Mouse (Mus musculus) liver, embryonic 13.5 days (tissue): Measurements from ENCODE around the gene Zbtb20. TPM values are rescaled to one million over a fixed set of nuclear protein-coding genes. Genes with fewer than 3 reads are reported as not detected.

ENCODE experiments used
- ATAC-seq: fragments of 200-750 bp; cut with Nextera tagmentation; 2 replicates; pipeline ENCODE4 v1.8.0; 2017; ENCODE audit warnings: low read depth, mild to moderate bottlenecking, moderate number of reproducible peaks, moderate library complexity
- DNase-seq: peaks from one replicate; pipeline ENCODE4 v3.0.0; 2022
- H3K27ac ChIP-seq: fragments of 300-500 bp; sonication (generic); 2 replicates; pipeline ENCODE4 v1.5.1; 2015; ENCODE audit warnings: moderate library complexity, mild to moderate bottlenecking, inconsistent platforms
- H3K27me3 ChIP-seq: fragments of 300-500 bp; sonication (generic); 2 replicates; pipeline ENCODE4 v1.6.1; 2015; ENCODE audit warnings: mild to moderate bottlenecking, inconsistent platforms
- H3K36me3 ChIP-seq: fragments of 300-500 bp; sonication (generic); 2 replicates; pipeline ENCODE4 v1.6.1; 2015; ENCODE audit warnings: mild to moderate bottlenecking, inconsistent platforms
- H3K4me1 ChIP-seq: fragments of 300-500 bp; sonication (generic); replicated peaks from 2 replicates; pipeline ENCODE4 v1.6.1; 2015; ENCODE audit warnings: inconsistent platforms
- H3K4me2 ChIP-seq: fragments of 300-500 bp; sonication (generic); 2 replicates; pipeline ENCODE4 v1.6.1; 2015; ENCODE audit warnings: inconsistent platforms, mild to moderate bottlenecking, moderate library complexity
- H3K4me3 ChIP-seq: fragments of 300-500 bp; sonication (generic); replicated peaks from 2 replicates; pipeline ENCODE4 v1.5.1; 2015; ENCODE audit warnings: mild to moderate bottlenecking, inconsistent platforms
- H3K9ac ChIP-seq: fragments of 300-500 bp; sonication (generic); 2 replicates; pipeline ENCODE4 v1.6.1; 2015; ENCODE audit warnings: mild to moderate bottlenecking, inconsistent platforms
- H3K9me3 ChIP-seq: fragments of 300-500 bp; sonication (generic); replicated peaks from 2 replicates; pipeline ENCODE4 v1.6.1; 2016; ENCODE audit warnings: inconsistent platforms
- WGBS: fragments of 180-500 bp; shearing (Covaris S2); methylation state at CpG from one replicate; pipeline ENCODE4 v1.1.7; 2015; ENCODE audit not compliant: insufficient replicate concordance; 5-methylcytosine and 5-hydroxymethylcytosine counted together
- polyA plus RNA-seq: library from polyadenylated mRNA; unstranded; fragments of >200 nt; fragmentation: Nextera tagmentation; extraction: Ambion mirVana; gene quantifications from 2 replicates; pipeline ENCODE4 v1.2.1, GENCODE M21; 2015

Gene Zbtb20
- polyA plus RNA-seq, 1 experiment from 2014 or later: 2.5 TPM

GRCm38 (mm10) chr16:43080923-43081702 lies 205.4 kb downstream of the Zbtb20 start:
- Histone ChIP-seq H3K4me1 (0 out of 2 replicates have a peak, but pooled peaks cover 3% of the 10 kb centered on the region), H3K4me3 (no peak overlapping the region), H3K36me3 (no peaks in the 10 kb centered on the region), H3K27ac (no peak overlapping the region), H3K9me3 (no peaks in the 10 kb centered on the region), H3K9ac (no peak overlapping the region), H3K4me2 (no peak overlapping the region), H3K27me3 (no peaks in the 10 kb centered on the region)
- ATAC-seq: no peak
- WGBS: 61% methylated on average over 5 of the region's 5 CpGs
- no peak for DNase-seq

- H3K36me3 ChIP-seq: no peaks in the 10 kb centered on the region
- no peak overlapping the region for H3K4me3 ChIP-seq
- H3K27me3 ChIP-seq: no peaks in the 10 kb centered on the region
- 74% methylated on average over 6 of the region's 6 CpGs for WGBS
- no peak overlapping the region for H3K27ac ChIP-seq
- DNase-seq: no peak
- ATAC-seq: no peak
- H3K9ac ChIP-seq: no peak overlapping the region
- H3K4me2 ChIP-seq: no peak overlapping the region
- H3K4me1 ChIP-seq: 0 out of 2 replicates have a peak, but pooled peaks cover 3% of the 10 kb centered on the region
- no peaks in the 10 kb centered on the region for H3K9me3 ChIP-seq
These were observed 206.3 kb downstream of the Zbtb20 start for GRCm38 (mm10) chr16:43081995-43082394.

GRCm38 (mm10) chr16:43082801-43083200 lies 207.1 kb downstream of the Zbtb20 start:
- Histone ChIP-seq H3K4me3 (no peak overlapping the region), H3K9ac (no peak overlapping the region), H3K27me3 (no peaks in the 10 kb centered on the region), H3K4me1 (0 out of 2 replicates have a peak, but pooled peaks cover 3% of the 10 kb centered on the region), H3K36me3 (no peaks in the 10 kb centered on the region), H3K9me3 (no peaks in the 10 kb centered on the region), H3K27ac (no peak overlapping the region), H3K4me2 (no peak overlapping the region)
- ATAC-seq (no peak), DNase-seq (no peak)
- 57% methylated on average over 5 of the region's 5 CpGs for WGBS

GRCm38 (mm10) chr16:43090188-43090587 lies 214.5 kb downstream of the Zbtb20 start:
- Histone ChIP-seq H3K4me3 (no peak overlapping the region), H3K4me2 (no peak overlapping the region), H3K36me3 (no peaks in the 10 kb centered on the region), H3K27ac (no peak overlapping the region), H3K4me1 (no peaks in the 10 kb centered on the region), H3K9me3 (no peaks in the 10 kb centered on the region), H3K9ac (no peak overlapping the region), H3K27me3 (no peaks in the 10 kb centered on the region)
- WGBS: 51% methylated on average over 3 of the region's 3 CpGs
- no peak for DNase-seq
- no peak for ATAC-seq

GRCm38 (mm10) chr16:43094161-43094560 lies 218.5 kb downstream of the Zbtb20 start:
- Histone ChIP-seq H3K4me1 (no peaks in the 10 kb centered on the region), H3K9me3 (no peaks in the 10 kb centered on the region), H3K9ac (no peak overlapping the region), H3K36me3 (no peaks in the 10 kb centered on the region), H3K27ac (no peak overlapping the region), H3K27me3 (no peaks in the 10 kb centered on the region), H3K4me3 (no peak overlapping the region), H3K4me2 (no peak overlapping the region)
- WGBS: 59% methylated on average over 1 of the region's 1 CpGs
- DNase-seq: no peak
- no peak for ATAC-seq

- Histone ChIP-seq H3K36me3 (no peaks in the 10 kb centered on the region), H3K4me2 (no peak overlapping the region), H3K4me3 (no peak overlapping the region), H3K9ac (no peak overlapping the region), H3K4me1 (no peaks in the 10 kb centered on the region), H3K27ac (no peak overlapping the region), H3K9me3 (no peaks in the 10 kb centered on the region), H3K27me3 (no peaks in the 10 kb centered on the region)
- ATAC-seq (no peak), DNase-seq (no peak)
- WGBS: 78% methylated on average over 6 of the region's 6 CpGs
These were observed 219.1 kb downstream of the Zbtb20 start for GRCm38 (mm10) chr16:43094756-43095155.

- no peaks in the 10 kb centered on the region for H3K36me3 ChIP-seq
- H3K27ac ChIP-seq: no peak overlapping the region
- no peaks in the 10 kb centered on the region for H3K9me3 ChIP-seq
- H3K9ac ChIP-seq: no peak overlapping the region
- H3K4me3 ChIP-seq: no peak overlapping the region
- DNase-seq: no peak
- no peaks in the 10 kb centered on the region for H3K4me1 ChIP-seq
- no peak for ATAC-seq
- no peak overlapping the region for H3K4me2 ChIP-seq
- no peaks in the 10 kb centered on the region for H3K27me3 ChIP-seq
These were observed 220.4 kb downstream of the Zbtb20 start for GRCm38 (mm10) chr16:43096040-43096439.

- 78% methylated on average over 4 of the region's 4 CpGs for WGBS
These were observed 222.5 kb downstream of the Zbtb20 start for GRCm38 (mm10) chr16:43098153-43098552.

GRCm38 (mm10) chr16:43098666-43099065 lies 223.0 kb downstream of the Zbtb20 start:
- ATAC-seq: no peak
- H3K27ac ChIP-seq: no peak overlapping the region
- no peaks in the 10 kb centered on the region for H3K9me3 ChIP-seq
- H3K27me3 ChIP-seq: no peaks in the 10 kb centered on the region
- no peak overlapping the region for H3K4me2 ChIP-seq
- no peak overlapping the region for H3K9ac ChIP-seq
- DNase-seq: no peak
- H3K4me3 ChIP-seq: no peak overlapping the region
- no peaks in the 10 kb centered on the region for H3K36me3 ChIP-seq
- no peaks in the 10 kb centered on the region for H3K4me1 ChIP-seq
- 68% methylated on average over 5 of the region's 5 CpGs for WGBS

More at GRCm38 (mm10) chr16:43098153-43098552, 222.5 kb downstream of the Zbtb20 start:
- no peak for ATAC-seq
- Histone ChIP-seq H3K27me3 (no peaks in the 10 kb centered on the region), H3K4me1 (no peaks in the 10 kb centered on the region), H3K4me2 (no peak overlapping the region), H3K9ac (no peak overlapping the region), H3K4me3 (no peak overlapping the region), H3K36me3 (no peaks in the 10 kb centered on the region), H3K9me3 (no peaks in the 10 kb centered on the region), H3K27ac (no peak overlapping the region)
- no peak for DNase-seq

GRCm38 (mm10) chr16:43111288-43111687 lies 235.6 kb downstream of the Zbtb20 start:
- Histone ChIP-seq H3K36me3 (no peaks in the 10 kb centered on the region), H3K9me3 (no peaks in the 10 kb centered on the region), H3K27ac (no peak overlapping the region), H3K9ac (no peak overlapping the region), H3K27me3 (no peaks in the 10 kb centered on the region), H3K4me1 (no peaks in the 10 kb centered on the region), H3K4me2 (no peak overlapping the region), H3K4me3 (no peak overlapping the region)
- 57% methylated on average over 1 of the region's 1 CpGs for WGBS
- DNase-seq: no peak
- no peak for ATAC-seq

GRCm38 (mm10) chr16:43113968-43114367 lies 238.3 kb downstream of the Zbtb20 start:
- no peaks in the 10 kb centered on the region for H3K27me3 ChIP-seq
- ATAC-seq (no peak), DNase-seq (no peak)
- H3K4me3 ChIP-seq: no peak overlapping the region
- no peak overlapping the region for H3K9ac ChIP-seq
- no peaks in the 10 kb centered on the region for H3K9me3 ChIP-seq
- no peaks in the 10 kb centered on the region for H3K4me1 ChIP-seq
- no peaks in the 10 kb centered on the region for H3K36me3 ChIP-seq
- no peak overlapping the region for H3K27ac ChIP-seq
- no peak overlapping the region for H3K4me2 ChIP-seq
- 60% methylated on average over 1 of the region's 1 CpGs for WGBS

- H3K36me3 ChIP-seq: no peaks in the 10 kb centered on the region
- H3K27me3 ChIP-seq: no peaks in the 10 kb centered on the region
- no peaks in the 10 kb centered on the region for H3K9me3 ChIP-seq
- DNase-seq: no peak
- H3K4me3 ChIP-seq: no peak overlapping the region
- no peak for ATAC-seq
- no peak overlapping the region for H3K9ac ChIP-seq
- WGBS: 70% methylated on average over 4 of the region's 4 CpGs
- no peak overlapping the region for H3K4me2 ChIP-seq
- no peaks in the 10 kb centered on the region for H3K4me1 ChIP-seq
- no peak overlapping the region for H3K27ac ChIP-seq
These were observed 254.3 kb downstream of the Zbtb20 start for GRCm38 (mm10) chr16:43129966-43130365.
